Mouse (Mus musculus) heart, embryonic 11.5 days (tissue): ENCODE results near the gene St6galnac3. TPM values are rescaled to one million over a fixed set of nuclear protein-coding genes. Genes with fewer than 3 reads are reported as not detected.

Experiments used
- ATAC-seq: fragments of 200-750 bp; cut with Nextera tagmentation; replicated peaks from 2 replicates; pipeline ENCODE4 v1.8.0; 2017; ENCODE audit warnings: moderate library complexity; ENCODE audit not compliant: insufficient number of reproducible peaks, low FRiP score, low TSS enrichment
- H3K27ac ChIP-seq: fragments of 300-500 bp; sonication (generic); 2 replicates; pipeline ENCODE4 v1.5.1; 2014; ENCODE audit warnings: mild to moderate bottlenecking, low read depth, low read length
- H3K27me3 ChIP-seq: fragments of 300-500 bp; sonication (generic); 2 replicates; pipeline ENCODE4 v1.6.1; 2014; ENCODE audit warnings: mild to moderate bottlenecking, low read length, mixed read lengths; ENCODE audit not compliant: control insufficient read depth, insufficient read depth
- H3K36me3 ChIP-seq: fragments of 300-500 bp; sonication (generic); 2 replicates; pipeline ENCODE4 v1.6.1; 2014; ENCODE audit warnings: mild to moderate bottlenecking, low read length, moderate library complexity, mixed read lengths; ENCODE audit not compliant: control insufficient read depth, insufficient read depth
- H3K4me1 ChIP-seq: fragments of 300-500 bp; sonication (generic); 2 replicates; pipeline ENCODE4 v1.6.1; 2014; ENCODE audit warnings: low read length; ENCODE audit not compliant: control insufficient read depth, insufficient read depth
- H3K4me2 ChIP-seq: fragments of 300-500 bp; sonication (generic); 2 replicates; pipeline ENCODE4 v1.6.1; 2014; ENCODE audit warnings: mild to moderate bottlenecking, moderate library complexity
- H3K4me3 ChIP-seq: fragments of 300-500 bp; sonication (generic); 2 replicates; pipeline ENCODE4 v1.5.1; 2014; ENCODE audit warnings: low read depth, low read length
- H3K9ac ChIP-seq: fragments of 300-500 bp; sonication (generic); 2 replicates; pipeline ENCODE4 v1.6.1; 2014; ENCODE audit warnings: mild to moderate bottlenecking, low read depth, low read length, moderate library complexity
- H3K9me3 ChIP-seq: fragments of 300-500 bp; sonication (generic); replicated peaks from 2 replicates; pipeline ENCODE4 v1.6.1; 2016; ENCODE audit warnings: low read length; ENCODE audit not compliant: control insufficient read depth
- WGBS: fragments of 180-500 bp; shearing (Covaris S2); extraction: QIAGEN DNeasy Blood & Tissue Kit; methylation state at CpG from one replicate; pipeline ENCODE4 v1.1.7; 2014; ENCODE audit not compliant: insufficient replicate concordance; 5-methylcytosine and 5-hydroxymethylcytosine counted together
- polyA plus RNA-seq: library from polyadenylated mRNA; unstranded; fragments of >200 nt; fragmentation: Nextera tagmentation; extraction: Ambion mirVana; gene quantifications from 2 replicates; pipeline ENCODE4 v1.2.1, GENCODE M21; 2014

The St6galnac3 gene
- polyA plus RNA-seq, 1 experiment from 2014 or later = 29.6 TPM

DNA sequence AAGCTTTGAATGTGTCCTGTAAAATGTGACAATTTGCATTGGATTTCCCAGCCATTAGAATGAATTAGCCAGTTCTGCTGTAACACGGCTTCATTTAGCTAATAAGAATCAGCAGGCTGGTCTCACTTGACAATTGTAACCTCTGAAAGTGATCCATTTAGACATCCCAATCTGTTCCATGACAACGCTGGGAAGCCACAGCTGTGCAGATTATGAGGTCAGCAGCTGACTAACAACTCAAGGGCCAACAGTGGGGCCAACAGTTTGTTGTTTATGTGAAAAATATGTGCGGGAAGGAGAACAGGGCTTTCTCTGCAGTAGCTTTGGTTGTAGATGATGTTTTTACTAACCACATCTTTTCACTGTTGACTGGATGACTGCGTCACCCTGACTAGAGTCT is 308.6 kb downstream of the St6galnac3 start:
- Histone ChIP-seq H3K27me3 (no peaks in the 10 kb centered on the region), H3K4me1 (no peaks in the 10 kb centered on the region), H3K27ac (no peak overlapping the region), H3K36me3 (no peaks in the 10 kb centered on the region), H3K9ac (no peak overlapping the region), H3K4me2 (no peak overlapping the region), H3K4me3 (no peak overlapping the region), H3K9me3 (no peaks in the 10 kb centered on the region)
- no peak for ATAC-seq
- whole genome bisulfite sequencing = 93% methylated on average over 4 of the region's 4 CpGs

DNA sequence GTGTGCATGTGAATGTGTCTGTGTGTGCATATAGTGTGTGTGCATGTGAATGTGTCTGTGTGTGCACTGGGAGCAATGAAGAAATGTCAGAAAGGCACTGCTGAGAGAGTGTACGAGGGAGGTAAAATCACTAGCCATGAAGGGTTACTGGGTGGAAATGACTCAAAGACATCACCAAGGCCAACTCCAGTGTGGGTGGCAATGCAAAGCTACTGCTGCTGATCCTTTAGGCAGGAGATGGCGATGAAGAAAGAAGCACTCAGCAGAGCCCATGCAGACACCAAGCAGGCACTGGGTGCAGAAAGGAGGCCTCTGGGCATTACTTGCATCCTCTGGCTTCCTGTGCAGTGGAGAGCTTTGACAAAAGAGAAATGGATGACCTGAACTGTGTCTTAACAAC is 310.8 kb downstream of the St6galnac3 start:
- Histone ChIP-seq H3K4me3 (no peak overlapping the region), H3K4me2 (no peak overlapping the region), H3K9me3 (no peaks in the 10 kb centered on the region), H3K27ac (no peak overlapping the region), H3K4me1 (no peaks in the 10 kb centered on the region), H3K36me3 (no peaks in the 10 kb centered on the region), H3K9ac (no peak overlapping the region), H3K27me3 (no peaks in the 10 kb centered on the region)
- no peak for ATAC-seq
- WGBS = 91% methylated on average over 2 of the region's 2 CpGs

DNA sequence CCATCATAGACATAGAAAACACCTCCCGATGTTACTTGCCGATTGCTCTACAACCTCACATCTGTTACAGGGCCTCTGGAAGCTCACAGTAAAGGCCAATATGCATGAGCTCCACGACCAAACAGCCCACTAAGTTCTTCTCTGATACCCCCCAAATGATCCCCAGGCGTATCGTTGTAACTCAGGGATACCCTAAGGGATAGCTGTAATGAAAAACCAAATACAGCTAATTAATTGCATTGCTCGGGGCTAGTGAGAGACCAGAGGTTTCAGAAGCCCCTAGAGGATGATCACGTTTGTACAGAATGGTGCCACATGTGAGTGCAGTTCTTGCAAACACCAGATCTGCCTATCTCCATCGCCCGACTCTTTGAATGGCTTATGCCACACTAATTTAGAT is 315.7 kb downstream of the St6galnac3 start:
- no peak overlapping the region for H3K27ac ChIP-seq
- no peak overlapping the region for H3K9ac ChIP-seq
- no peak overlapping the region for H3K4me3 ChIP-seq
- H3K4me1 ChIP-seq = no peaks in the 10 kb centered on the region
- WGBS = 80% methylated on average over 9 of the region's 9 CpGs
- H3K4me2 ChIP-seq = no peak overlapping the region
- no peaks in the 10 kb centered on the region for H3K27me3 ChIP-seq
- H3K9me3 ChIP-seq = no peaks in the 10 kb centered on the region
- no peaks in the 10 kb centered on the region for H3K36me3 ChIP-seq
- no peak for ATAC-seq

GRCm38 (mm10) chr3:153408361-153408760 is 316.6 kb downstream of the St6galnac3 start:
- 80% methylated on average over 6 of the region's 6 CpGs for WGBS
- no peak overlapping the region for H3K27ac ChIP-seq

GRCm38 (mm10) chr3:153407698-153408097 is 317.3 kb downstream of the St6galnac3 start:
- Histone ChIP-seq H3K27me3 (no peaks in the 10 kb centered on the region), H3K9me3 (no peaks in the 10 kb centered on the region), H3K4me1 (no peaks in the 10 kb centered on the region), H3K9ac (no peak overlapping the region), H3K36me3 (no peaks in the 10 kb centered on the region), H3K4me3 (no peak overlapping the region), H3K4me2 (no peak overlapping the region), H3K27ac (no peak overlapping the region)
- no peak for ATAC-seq
- 88% methylated on average over 6 of the region's 6 CpGs for WGBS

More at GRCm38 (mm10) chr3:153408361-153408760, 316.6 kb downstream of the St6galnac3 start:
- H3K27me3 ChIP-seq = no peaks in the 10 kb centered on the region
- no peaks in the 10 kb centered on the region for H3K36me3 ChIP-seq
- H3K4me3 ChIP-seq = no peak overlapping the region
- H3K9ac ChIP-seq = no peak overlapping the region
- H3K4me1 ChIP-seq = no peaks in the 10 kb centered on the region
- no peaks in the 10 kb centered on the region for H3K9me3 ChIP-seq
- H3K4me2 ChIP-seq = no peak overlapping the region
- no peak for ATAC-seq

DNA sequence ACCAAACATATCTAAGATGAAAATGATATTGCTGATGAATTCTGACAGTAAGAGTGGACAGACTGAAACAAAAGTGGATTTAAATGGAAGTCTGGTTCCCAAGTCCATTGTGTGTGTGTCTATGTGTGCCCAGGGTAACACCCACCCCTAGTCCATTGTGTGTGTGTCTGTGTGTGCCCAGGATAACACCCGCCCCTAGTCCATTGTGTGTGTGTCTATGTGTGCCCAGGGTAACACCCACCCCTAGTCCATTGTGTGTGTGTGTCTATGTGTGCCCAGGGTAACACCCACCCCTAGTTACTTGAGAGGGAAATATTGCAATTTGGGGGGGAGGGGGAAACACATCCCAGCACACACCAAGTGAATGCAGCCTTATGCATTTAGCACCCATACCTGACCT is 318.1 kb downstream of the St6galnac3 start:
- WGBS = 88% methylated on average over 1 of the region's 1 CpGs
- Histone ChIP-seq H3K4me2 (no peak overlapping the region), H3K4me1 (no peaks in the 10 kb centered on the region)

DNA sequence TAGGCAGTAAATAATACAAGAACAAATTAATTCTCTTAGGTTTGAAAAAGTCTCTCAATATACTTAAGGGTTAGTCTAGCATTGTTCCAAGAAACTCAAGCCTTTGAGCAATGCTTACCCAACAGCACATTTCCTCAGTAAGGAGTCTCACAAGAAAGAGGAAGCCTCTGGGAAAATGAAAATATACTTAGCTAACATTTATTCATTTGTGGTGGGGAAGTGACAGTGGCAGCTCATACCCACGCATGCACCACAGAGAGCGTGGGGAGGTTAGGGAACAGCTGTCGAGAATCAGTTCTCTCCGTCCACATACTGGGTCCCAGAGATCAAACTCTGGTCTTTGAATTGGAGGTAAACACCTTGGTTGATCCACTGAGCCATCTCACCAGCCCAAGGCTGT is 318.8 kb downstream of the St6galnac3 start:
- H3K4me1 ChIP-seq = no peaks in the 10 kb centered on the region
- no peaks in the 10 kb centered on the region for H3K9me3 ChIP-seq
- no peak for ATAC-seq
- WGBS = 78% methylated on average over 4 of the region's 4 CpGs
- H3K9ac ChIP-seq = no peak overlapping the region
- H3K36me3 ChIP-seq = no peaks in the 10 kb centered on the region
- no peak overlapping the region for H3K4me2 ChIP-seq
- no peaks in the 10 kb centered on the region for H3K27me3 ChIP-seq
- no peak overlapping the region for H3K27ac ChIP-seq
- no peak overlapping the region for H3K4me3 ChIP-seq

More for the DNA sequence above, 318.1 kb downstream of the St6galnac3 start:
- no peak overlapping the region for H3K27ac ChIP-seq
- H3K27me3 ChIP-seq = no peaks in the 10 kb centered on the region
- no peak overlapping the region for H3K9ac ChIP-seq
- H3K36me3 ChIP-seq = no peaks in the 10 kb centered on the region
- no peaks in the 10 kb centered on the region for H3K9me3 ChIP-seq
- no peak overlapping the region for H3K4me3 ChIP-seq
- no peak for ATAC-seq

GRCm38 (mm10) chr3:153405643-153406042 is 319.3 kb downstream of the St6galnac3 start:
- no peak overlapping the region for H3K27ac ChIP-seq

GRCm38 (mm10) chr3:153400259-153400658 is 324.7 kb downstream of the St6galnac3 start:
- no peak overlapping the region for H3K27ac ChIP-seq
- H3K9me3 ChIP-seq = no peaks in the 10 kb centered on the region
- H3K4me2 ChIP-seq = no peak overlapping the region
- H3K27me3 ChIP-seq = no peaks in the 10 kb centered on the region
- no peak for ATAC-seq
- WGBS = 83% methylated on average over 3 of the region's 3 CpGs
- H3K36me3 ChIP-seq = no peaks in the 10 kb centered on the region
- no peaks in the 10 kb centered on the region; the same call in 1 of the 2 replicates for H3K4me1 ChIP-seq
- no peak overlapping the region for H3K4me3 ChIP-seq
- no peak overlapping the region for H3K9ac ChIP-seq

More at GRCm38 (mm10) chr3:153405643-153406042, 319.3 kb downstream of the St6galnac3 start:
- no peak overlapping the region for H3K9ac ChIP-seq
- no peak overlapping the region for H3K4me3 ChIP-seq
- no peak overlapping the region for H3K4me2 ChIP-seq
- no peak for ATAC-seq
- H3K27me3 ChIP-seq = no peaks in the 10 kb centered on the region
- H3K4me1 ChIP-seq = no peaks in the 10 kb centered on the region
- no peaks in the 10 kb centered on the region for H3K9me3 ChIP-seq
- WGBS = 89% methylated on average over 10 of the region's 10 CpGs
- no peaks in the 10 kb centered on the region for H3K36me3 ChIP-seq
